ENCODE assay signal across 7 mouse cellular contexts in genomic region chrX:106010762-106011161, GRCm38 (mm10). TPM values are rescaled to one million over a fixed set of nuclear protein-coding genes. Genes with fewer than 3 reads are reported as not detected.
DNase-seq lines count a peak whose midpoint lies in the region; ATAC-seq and TF ChIP-seq lines count a peak whose summit lies in the region.

No protein-coding gene starts in this region.

- peak overlapping the region; percentile 48 for H3K4me2 ChIP-seq in lung, postnatal 0 days (replicated peaks; ENCODE audit: low read depth, low read length)
- peak overlapping the region; percentile 45 for H3K4me2 ChIP-seq in forebrain, embryonic 11.5 days (ENCODE audit: low read depth, low read length, severe bottlenecking)
- peak overlapping the region; percentile 56 for H3K4me2 ChIP-seq in limb, embryonic 13.5 days (replicated peaks)
- H3K4me2 ChIP-seq in stomach, embryonic 14.5 days (replicated peaks; ENCODE audit: low read depth, low read length) = peak overlapping the region; percentile 35

- no peak for ATAC-seq in lung, postnatal 0 days
- no peak for ATAC-seq in forebrain, embryonic 11.5 days (replicated peaks; ENCODE audit: low FRiP score)
- ATAC-seq in limb, embryonic 13.5 days (ENCODE audit: low FRiP score, low read depth) = no peak
- no peak for ATAC-seq in stomach, embryonic 14.5 days (ENCODE audit: insufficient number of reproducible peaks, insufficient read depth, low FRiP score, low read depth)

- no peak overlapping the region; the same call in 1 of the 2 replicates for H3K9ac ChIP-seq in lung, postnatal 0 days (replicated peaks; ENCODE audit: low read depth)
- peak overlapping the region; percentile 55 for H3K9ac ChIP-seq in forebrain, embryonic 11.5 days (ENCODE audit: low read length)
- peak overlapping the region; percentile 67 for H3K9ac ChIP-seq in limb, embryonic 13.5 days
- H3K9ac ChIP-seq in stomach, embryonic 14.5 days (replicated peaks; ENCODE audit: low read depth, low read length) = peak overlapping the region; percentile 45; the same call in 1 of the 2 replicates

- 7% methylated on average over 3 of the region's 3 CpGs for WGBS in lung, postnatal 0 days
- 8% methylated on average over 3 of the region's 3 CpGs for WGBS in forebrain, embryonic 11.5 days
- WGBS in limb, embryonic 13.5 days = 11% methylated on average over 3 of the region's 3 CpGs
- 13% methylated on average over 3 of the region's 3 CpGs for WGBS in stomach, embryonic 14.5 days

- H3K27ac ChIP-seq in lung, postnatal 0 days (ENCODE audit: low read length) = peak overlapping the region; percentile 88; the same call in 1 of the 2 replicates
- no peak overlapping the region for H3K27ac ChIP-seq in forebrain, embryonic 11.5 days (ENCODE audit: low read depth, low read length)
- H3K27ac ChIP-seq in limb, embryonic 13.5 days = no peak overlapping the region
- H3K27ac ChIP-seq in stomach, embryonic 14.5 days (ENCODE audit: low read length) = no peak overlapping the region

- no peak for TF ChIP-seq CTCF in lung, postnatal 0 days (IDR thresholded peaks at IDR 0.05)

- peak overlapping the region; percentile 59 for H3K4me3 ChIP-seq in lung, postnatal 0 days (ENCODE audit: low read depth, low read length)
- H3K4me3 ChIP-seq in forebrain, embryonic 11.5 days (ENCODE audit: low read depth, low read length) = peak overlapping the region; percentile 52
- peak overlapping the region; percentile 56 for H3K4me3 ChIP-seq in limb, embryonic 13.5 days
- peak overlapping the region; percentile 50 for H3K4me3 ChIP-seq in stomach, embryonic 14.5 days (ENCODE audit: low read depth, low read length)

- H3K9me3 ChIP-seq in lung, postnatal 0 days (ENCODE audit: low read length) = no peaks in the 10 kb centered on the region
- no peaks in the 10 kb centered on the region for H3K9me3 ChIP-seq in forebrain, embryonic 11.5 days (ENCODE audit: control insufficient read depth, low read length)
- no peaks in the 10 kb centered on the region for H3K9me3 ChIP-seq in limb, embryonic 13.5 days
- H3K9me3 ChIP-seq in stomach, embryonic 14.5 days (ENCODE audit: control insufficient read depth, low read depth, low read length) = no peaks in the 10 kb centered on the region

- no peaks in the 10 kb centered on the region for H3K4me1 ChIP-seq in lung, postnatal 0 days (ENCODE audit: insufficient read depth, low read depth, low read length)
- no peaks in the 10 kb centered on the region; the same call in 1 of the 2 replicates for H3K4me1 ChIP-seq in forebrain, embryonic 11.5 days (replicated peaks; ENCODE audit: control insufficient read depth, insufficient read depth, low read length)
- peaks cover 6% of the 10 kb centered on the region; the same call in 1 of the 2 replicates for H3K4me1 ChIP-seq in limb, embryonic 13.5 days
- H3K4me1 ChIP-seq in stomach, embryonic 14.5 days (ENCODE audit: control insufficient read depth, insufficient read depth, low read length) = 0 out of 2 replicates have a peak, but pooled peaks cover 3% of the 10 kb centered on the region

- no peak for TF ChIP-seq EP300 in lung, postnatal 0 days (IDR thresholded peaks at IDR 0.05)

- no peaks in the 10 kb centered on the region for H3K27me3 ChIP-seq in lung, postnatal 0 days (replicated peaks; ENCODE audit: insufficient read depth, low read length)
- no peaks in the 10 kb centered on the region for H3K27me3 ChIP-seq in forebrain, embryonic 11.5 days (ENCODE audit: control insufficient read depth, insufficient read depth, low read length)
- peaks cover 5% of the 10 kb centered on the region; the same call in 1 of the 2 replicates for H3K27me3 ChIP-seq in limb, embryonic 13.5 days
- no peaks in the 10 kb centered on the region for H3K27me3 ChIP-seq in stomach, embryonic 14.5 days (ENCODE audit: control insufficient read depth, insufficient read depth, low read length)

- no peaks in the 10 kb centered on the region for H3K36me3 ChIP-seq in lung, postnatal 0 days (ENCODE audit: insufficient read depth, low read length)
- H3K36me3 ChIP-seq in forebrain, embryonic 11.5 days (ENCODE audit: control insufficient read depth, insufficient read depth, low read length) = no peaks in the 10 kb centered on the region
- no peaks in the 10 kb centered on the region; the same call in 1 of the 2 replicates for H3K36me3 ChIP-seq in limb, embryonic 13.5 days
- no peaks in the 10 kb centered on the region for H3K36me3 ChIP-seq in stomach, embryonic 14.5 days (ENCODE audit: control insufficient read depth, insufficient read depth, low read length)

- DNase-seq in lung, postnatal 0 days (ENCODE audit: low spot score) = no peak
- DNase-seq in lung, postnatal 10 days = no peak
- DNase-seq in forebrain, embryonic 11.5 days (ENCODE audit: low spot score) = no peak
- no peak for DNase-seq in MN1 (ENCODE audit: low spot score)
- DNase-seq in frontal cortex, postnatal 36 days (ENCODE audit: low spot score in 2 of 2) = no peak

RNA-seq across cellular contexts. Expression of gene Magt1, which starts 0.9 kb away (rescaled TPM):
- polyA plus RNA-seq in lung, postnatal 0 days (2015; fragmentation: Nextera tagmentation; extraction: Ambion mirVana) = 27.8 and 39.2 TPM in 2 replicates
- 39.0 and 45.6 TPM in 2 replicates for polyA plus RNA-seq in forebrain, embryonic 11.5 days (2014; fragmentation: Nextera tagmentation; extraction: Ambion mirVana)
- 66.6 and 73.4 TPM in 2 replicates for polyA plus RNA-seq in limb, embryonic 13.5 days (2015; fragmentation: Nextera tagmentation; extraction: Ambion mirVana)
- 68.6 and 73.6 TPM in 2 replicates for polyA plus RNA-seq in stomach, embryonic 14.5 days (2014; fragmentation: Nextera tagmentation; extraction: Ambion mirVana)

RNA-seq across cellular contexts. Expression of gene Cox7b, which starts 4.7 kb away (rescaled TPM):
- polyA plus RNA-seq in lung, postnatal 0 days (2015; fragmentation: Nextera tagmentation; extraction: Ambion mirVana) = 260 and 297 TPM in 2 replicates
- polyA plus RNA-seq in forebrain, embryonic 11.5 days (2014; fragmentation: Nextera tagmentation; extraction: Ambion mirVana) = 258 and 277 TPM in 2 replicates
- 357 and 372 TPM in 2 replicates for polyA plus RNA-seq in limb, embryonic 13.5 days (2015; fragmentation: Nextera tagmentation; extraction: Ambion mirVana)
- 392 and 401 TPM in 2 replicates for polyA plus RNA-seq in stomach, embryonic 14.5 days (2014; fragmentation: Nextera tagmentation; extraction: Ambion mirVana)

RNA-seq across cellular contexts. Expression of gene Atp7a, which starts 16.3 kb away (rescaled TPM):
- 20.5 and 23.7 TPM in 2 replicates for polyA plus RNA-seq in lung, postnatal 0 days (2015; fragmentation: Nextera tagmentation; extraction: Ambion mirVana)
- polyA plus RNA-seq in forebrain, embryonic 11.5 days (2014; fragmentation: Nextera tagmentation; extraction: Ambion mirVana) = 21.8 and 22.0 TPM in 2 replicates
- 30.4 and 36.7 TPM in 2 replicates for polyA plus RNA-seq in limb, embryonic 13.5 days (2015; fragmentation: Nextera tagmentation; extraction: Ambion mirVana)
- polyA plus RNA-seq in stomach, embryonic 14.5 days (2014; fragmentation: Nextera tagmentation; extraction: Ambion mirVana) = 39.3 and 40.2 TPM in 2 replicates
